Mouse (Mus musculus) adrenal gland, adult 2 months (tissue): ENCODE results near the gene Pml. TPM values are rescaled to one million over a fixed set of nuclear protein-coding genes. Genes with fewer than 3 reads are reported as not detected.
A peak's percentile ranks its signal among the peaks of the same experiment; 100 is the strongest.
"Not testable (repeated sequence)": the region's sequence is repeated elsewhere in the genome, so short reads cannot be mapped to it uniquely, and the experiment has no call there.

ENCODE experiments used
- DNase-seq: peaks from one replicate; pipeline ENCODE4 v3.0.0; 2021
- polyA plus RNA-seq: library from polyadenylated mRNA; depleted of rRNA; stranded (reverse); fragments of >200 nt; gene quantifications from 2 replicates; pipeline ENCODE4 v1.2.3, GENCODE M21; 2012
- total RNA-seq, 2 experiments: library from RNA; stranded (reverse); gene quantifications; 2 replicates each; pipeline ENCODE4 v1.2.3; 2021

Gene Pml
- total and polyA plus RNA-seq, 3 experiments = 20.8 to 33.4 (median 28.0) TPM

GRCm38 (mm10) chr9:58271551-58271950 lies 22.0 kb upstream of the Pml start:
- not testable (repeated sequence) for DNase-seq

GRCm38 (mm10) chr9:58271109-58271508 lies 21.5 kb upstream of the Pml start:
- DNase-seq = no peak

GRCm38 (mm10) chr9:58270081-58270480 lies 20.5 kb upstream of the Pml start:
- DNase-seq = no peak

- peak; percentile 37 for DNase-seq
Observed at GRCm38 (mm10) chr9:58268384-58269313, 19.1 kb upstream of the Pml start.

GRCm38 (mm10) chr9:58267046-58267445 lies 17.5 kb upstream of the Pml start:
- DNase-seq = no peak

- no peak for DNase-seq
Observed at GRCm38 (mm10) chr9:58266571-58267011, 17.0 kb upstream of the Pml start.

GRCm38 (mm10) chr9:58265368-58265767 lies 15.8 kb upstream of the Pml start:
- DNase-seq = no peak

- no peak for DNase-seq
Observed at GRCm38 (mm10) chr9:58262507-58262906, 12.9 kb upstream of the Pml start.

GRCm38 (mm10) chr9:58255704-58256685 lies 6.4 kb upstream of the Pml start:
- DNase-seq = no peak

- no peak for DNase-seq
Observed at GRCm38 (mm10) chr9:58255105-58255504, 5.5 kb upstream of the Pml start.

GRCm38 (mm10) chr9:58253805-58254122 lies 4.2 kb upstream of the Pml start:
- not testable (repeated sequence) for DNase-seq

GRCm38 (mm10) chr9:58253033-58253804 lies 3.6 kb upstream of the Pml start, which contains the start of gene Stoml1:
Gene Stoml1 (plus strand): TSS chr9:58253164.
- peak; percentile 97 for DNase-seq

GRCm38 (mm10) chr9:58250730-58251129 lies 1.1 kb upstream of the Pml start:
- not testable (repeated sequence) for DNase-seq

GRCm38 (mm10) chr9:58250322-58250721 lies 736 bp upstream of the Pml start:
- no peak for DNase-seq

GRCm38 (mm10) chr9:58248746-58249413 lies 706 bp downstream of the Pml start:
- DNase-seq = no peak

- peak; percentile 90 for DNase-seq
Observed at GRCm38 (mm10) chr9:58247064-58247759, 2.4 kb downstream of the Pml start.

GRCm38 (mm10) chr9:58246083-58246591 lies 3.4 kb downstream of the Pml start:
- DNase-seq = no peak

- DNase-seq = no peak
Observed at GRCm38 (mm10) chr9:58243696-58244095, 5.9 kb downstream of the Pml start.

GRCm38 (mm10) chr9:58242696-58243095 lies 6.9 kb downstream of the Pml start:
- DNase-seq = no peak

- peak; percentile 72 for DNase-seq
Observed at GRCm38 (mm10) chr9:58241780-58242485, 7.7 kb downstream of the Pml start.
